Mouse (Mus musculus) ES-Bruce4 (cell line): ENCODE measurements around the gene Sec24a.

Experiments
- CTCF ChIP-seq: IDR thresholded peaks from one replicate; pipeline ENCODE4 v1.8.1; 2011; ENCODE audit warnings: low read depth, low read length
- EP300 ChIP-seq: IDR thresholded peaks from 2 replicates; pipeline ENCODE4 v1.6.1; 2011; ENCODE audit warnings: low read depth, low read length; ENCODE audit not compliant: insufficient read depth
- POLR2A ChIP-seq: IDR thresholded peaks from one replicate; pipeline ENCODE4 v1.8.1; 2011; ENCODE audit warnings: low read length; ENCODE audit not compliant: insufficient read depth

DNA sequence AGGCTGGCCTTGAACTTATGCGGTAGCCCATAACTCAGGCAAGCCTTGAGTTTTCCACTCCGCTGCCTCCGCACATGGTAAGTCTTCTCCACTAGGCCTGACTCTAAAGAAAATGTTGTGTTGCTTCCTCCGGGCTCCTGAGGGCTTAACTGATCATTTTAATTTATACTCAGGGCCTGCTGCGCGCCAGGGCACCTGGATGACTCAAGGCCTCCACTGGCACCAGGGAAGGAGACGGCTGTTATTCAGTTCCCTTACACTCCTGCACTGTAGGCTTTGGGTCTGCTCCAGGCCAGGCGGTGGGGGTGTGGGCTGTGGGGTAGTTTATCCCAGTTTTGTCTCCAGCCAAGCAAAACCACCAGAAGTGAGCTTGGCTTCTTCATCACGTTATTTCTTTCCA is 90.1 kb downstream of the Sec24a start:
- TF ChIP-seq CTCF (no peak), POLR2A (no peak), EP300 (no peak)
